Mouse (Mus musculus): Measurements from ENCODE around the gene Slc11a2.
"Not testable (repeated sequence)": the region's sequence is repeated elsewhere in the genome, so short reads cannot be mapped to it uniquely, and the experiment has no call there.

Slc11a2 gene

GRCm38 (mm10) chr15:100403318-100404000 lies 21.4 kb downstream of the Slc11a2 start:
- in situ Hi-C loops (cut with MboI, MseI), result no loop called here

DNA sequence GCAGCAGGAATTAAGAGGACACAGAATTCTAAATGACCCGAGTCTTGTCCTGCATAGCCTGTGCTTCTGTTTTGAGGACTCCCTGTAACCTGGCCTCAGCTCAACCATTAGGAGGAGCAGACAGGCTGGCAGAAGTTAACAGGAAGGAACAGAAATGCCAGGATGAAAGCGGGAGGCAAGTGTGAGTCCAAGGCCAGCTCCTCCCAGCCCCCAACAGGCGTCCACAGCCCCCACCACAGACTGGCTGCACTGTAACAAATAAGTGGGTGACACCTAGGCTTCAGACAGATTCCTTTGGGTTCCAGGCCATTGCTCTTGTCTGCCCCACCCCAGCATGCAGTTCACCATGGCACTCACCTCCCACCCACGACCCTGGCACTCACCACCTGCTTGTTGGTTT lies 22.1 kb downstream of the Slc11a2 start:
- in situ Hi-C loops (cut with MboI, MseI), result no loop called here

- in situ Hi-C loops (cut with MboI, MseI), result no loop called here
Observed at GRCm38 (mm10) chr15:100402347-100402746, 22.5 kb downstream of the Slc11a2 start.

GRCm38 (mm10) chr15:100401811-100402210 lies 23.1 kb downstream of the Slc11a2 start:
- in situ Hi-C loops (cut with MboI, MseI), result no loop called here

GRCm38 (mm10) chr15:100400592-100401250 lies 24.2 kb downstream of the Slc11a2 start:
- in situ Hi-C loops (cut with MboI, MseI), result no loop called here

- in situ Hi-C loops (cut with MboI, MseI), result no loop called here
Observed at GRCm38 (mm10) chr15:100395561-100395960, 29.3 kb downstream of the Slc11a2 start.

GRCm38 (mm10) chr15:100393016-100393415 lies 31.9 kb downstream of the Slc11a2 start:
- in situ Hi-C loops (cut with MboI, MseI), result no loop called here

- in situ Hi-C loops (cut with MboI, MseI), result no loop called here
Observed at GRCm38 (mm10) chr15:100391599-100391998, 33.3 kb downstream of the Slc11a2 start.

DNA sequence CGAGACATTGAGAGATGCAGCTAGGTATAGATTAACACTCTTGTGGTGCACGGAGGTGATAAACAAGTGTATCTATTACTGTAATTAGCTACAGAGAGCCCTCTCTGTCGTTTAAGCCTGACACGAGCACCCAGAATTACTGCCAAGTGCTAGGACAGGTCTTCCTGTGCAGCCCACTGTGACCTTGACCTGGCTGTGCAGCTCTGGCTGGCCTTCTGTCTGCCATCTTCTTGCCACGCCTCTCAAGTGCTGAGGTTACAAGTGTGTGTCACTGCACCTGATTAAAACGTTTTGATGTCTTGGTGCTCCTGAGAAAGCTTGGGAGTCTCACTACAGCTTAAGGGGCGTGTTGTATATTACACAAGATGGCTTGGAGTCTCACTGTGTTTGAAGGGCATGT lies 33.8 kb downstream of the Slc11a2 start:
- in situ Hi-C loops (cut with MboI, MseI), result no loop called here

DNA sequence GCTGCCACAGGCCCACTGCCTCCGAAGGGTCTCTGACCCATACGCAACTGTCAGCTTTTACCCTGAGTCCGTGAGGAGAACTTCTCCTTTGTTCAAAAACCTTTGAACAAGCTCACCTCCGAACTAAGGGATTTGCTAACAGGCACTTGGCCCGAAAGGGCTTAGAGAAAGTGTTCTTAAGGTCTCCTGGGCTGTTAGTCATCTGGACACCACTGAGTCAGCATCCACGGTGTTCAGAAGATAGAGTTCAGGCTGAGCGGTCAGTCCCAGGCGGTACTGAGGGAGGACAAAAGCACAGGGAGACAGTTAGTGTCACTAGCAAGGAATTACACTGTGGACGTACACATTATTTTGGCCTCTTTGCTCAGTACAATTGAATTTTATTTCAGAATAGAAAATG lies 36.0 kb downstream of the Slc11a2 start:
- in situ Hi-C loops (cut with MboI, MseI), result no loop called here

DNA sequence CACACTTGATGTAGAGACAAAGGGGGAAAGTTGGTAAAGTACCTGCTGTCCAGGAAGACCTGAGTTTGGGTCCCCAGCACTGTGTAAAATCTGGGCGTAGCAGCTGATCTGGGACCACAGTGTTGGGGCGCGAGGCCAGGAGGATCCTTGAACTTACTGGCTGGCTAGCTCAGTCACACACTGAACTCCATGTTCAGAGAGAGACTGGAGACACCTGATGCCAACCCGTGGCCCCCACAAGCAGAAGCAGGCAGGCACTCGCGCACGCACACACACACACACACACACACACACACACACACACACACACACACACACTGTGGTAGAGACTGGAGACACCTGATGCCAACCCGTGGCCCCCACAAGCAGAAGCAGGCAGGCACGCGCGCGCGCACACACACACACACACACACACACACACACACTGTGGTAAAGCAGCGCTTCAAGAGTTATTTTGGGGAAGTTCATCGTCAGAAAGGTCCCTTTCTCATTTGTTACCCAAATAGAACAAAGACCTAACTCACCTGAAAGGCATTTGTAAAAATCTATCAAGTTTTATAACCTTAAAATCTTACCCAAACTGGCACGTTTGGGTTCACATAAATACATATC lies 36.5 kb downstream of the Slc11a2 start:
- in situ Hi-C loops (cut with MboI, MseI), result no loop called here

DNA sequence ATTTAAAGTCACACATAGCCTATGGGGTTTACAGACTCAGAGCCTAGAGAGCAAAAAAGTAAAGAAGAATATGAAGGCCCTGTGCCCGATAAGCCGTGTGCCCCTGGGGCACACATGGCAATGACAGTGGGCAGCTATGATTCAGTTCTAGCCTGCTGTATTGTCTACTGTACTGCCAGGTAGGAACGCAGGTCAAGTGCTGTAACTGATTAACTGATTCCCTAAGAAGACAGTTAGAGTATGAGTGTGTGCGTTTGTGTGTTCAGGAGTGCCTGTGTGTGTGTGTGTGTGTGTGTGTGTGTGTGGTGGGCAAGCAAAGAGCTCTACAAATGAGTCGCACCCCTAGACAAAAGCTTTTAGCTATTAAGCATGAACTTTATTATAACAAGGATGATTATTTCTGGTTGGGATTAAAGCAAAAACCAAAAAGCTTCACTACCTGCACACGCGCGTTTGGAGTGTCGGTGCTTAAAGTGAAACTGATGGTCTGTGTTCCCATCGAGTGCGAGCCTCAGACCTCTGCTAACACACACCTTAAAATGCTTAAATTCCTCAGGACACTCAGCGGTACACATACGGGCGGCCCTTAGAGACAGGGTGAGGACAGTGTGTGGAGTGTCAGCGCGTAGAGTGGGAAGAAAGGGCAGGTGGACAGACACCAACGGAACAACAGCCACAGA lies 37.2 kb downstream of the Slc11a2 start:
- in situ Hi-C loops (cut with MboI, MseI), result no loop called here

DNA sequence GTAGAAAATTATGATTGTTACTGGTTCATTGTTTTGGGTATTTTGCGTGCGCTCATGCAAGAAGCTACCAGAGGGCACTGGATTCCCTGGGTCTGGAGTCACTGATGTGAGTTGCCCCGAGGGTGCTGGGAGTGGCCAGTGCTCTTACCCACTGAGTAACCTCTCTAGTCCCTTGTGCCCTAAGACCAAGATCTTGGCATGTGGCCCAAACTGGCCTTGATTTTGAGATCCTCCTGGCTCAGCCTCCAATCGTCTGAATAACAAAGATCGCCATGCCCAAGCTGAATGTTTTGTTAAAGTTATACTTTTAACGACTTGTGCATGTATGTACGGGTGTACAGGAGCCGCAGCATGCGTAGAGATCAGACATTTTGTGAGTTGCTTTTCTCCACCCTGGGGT lies 39.2 kb downstream of the Slc11a2 start:
- in situ Hi-C loops (cut with MboI, MseI), result no loop called here

DNA sequence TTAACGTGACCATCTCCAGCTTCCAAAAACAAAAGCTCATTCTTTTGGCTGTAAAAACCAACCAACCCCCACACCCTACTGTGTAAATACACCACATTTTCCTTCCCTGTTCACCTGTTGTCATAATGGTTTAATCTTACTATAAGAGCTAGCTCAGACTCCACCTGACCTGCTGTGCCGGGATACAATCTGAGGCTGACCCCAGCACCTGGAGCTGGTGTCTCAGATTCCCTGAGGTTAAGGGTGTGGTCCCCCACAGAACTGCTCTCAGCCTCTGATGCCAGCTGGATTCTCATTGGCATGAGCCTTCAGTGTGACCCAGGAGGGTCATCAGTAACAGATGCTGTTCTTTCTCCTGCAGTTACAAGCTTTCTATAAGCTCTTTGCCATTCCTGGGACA lies 44.8 kb downstream of the Slc11a2 start:
- in situ Hi-C loops (cut with MboI, MseI), result no loop called here

- in situ Hi-C loops (cut with MboI, MseI), result loop anchor here (5.0 kb wide), 1 partner anchor 47 kb away; the partner anchor contains the start of gene Mettl7a3
Observed at GRCm38 (mm10) chr15:100379658-100380057, 45.2 kb downstream of the Slc11a2 start.

DNA sequence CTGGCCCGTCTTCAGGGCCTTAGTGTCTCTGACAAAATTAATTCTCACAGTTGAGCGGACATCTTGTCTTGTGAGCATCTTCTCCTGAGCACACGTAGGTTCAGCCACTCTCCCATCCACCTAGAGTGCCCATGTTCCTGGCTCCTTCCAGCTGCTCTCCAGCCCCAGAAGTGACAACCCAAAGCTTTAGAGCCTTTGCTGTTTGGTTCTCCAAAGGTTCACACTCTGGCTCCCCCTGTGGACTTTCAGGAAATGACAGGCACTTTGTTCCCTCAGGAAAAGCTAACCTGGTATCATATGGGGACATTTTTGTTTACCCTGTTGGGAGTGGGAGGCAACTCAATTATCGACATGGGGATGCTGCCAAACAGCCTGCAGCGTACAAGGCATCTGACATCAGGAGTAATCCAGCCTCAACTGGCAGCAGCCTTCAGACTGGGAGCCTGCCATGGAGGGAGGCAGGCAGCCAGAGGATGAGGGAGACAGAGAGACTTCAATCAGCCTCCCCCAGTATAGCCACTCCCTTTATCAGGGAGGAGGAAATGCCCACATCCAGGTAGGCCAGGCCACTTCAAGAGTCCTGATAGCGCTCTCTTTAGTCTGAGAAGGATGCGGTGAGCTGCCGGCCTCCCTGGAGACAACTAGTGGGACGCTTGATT lies 46.9 kb downstream of the Slc11a2 start:
- in situ Hi-C loops (cut with MboI, MseI), result loop anchor here (5.0 kb wide), 1 partner anchor 46 kb away; the partner anchor contains the start of gene Mettl7a3

DNA sequence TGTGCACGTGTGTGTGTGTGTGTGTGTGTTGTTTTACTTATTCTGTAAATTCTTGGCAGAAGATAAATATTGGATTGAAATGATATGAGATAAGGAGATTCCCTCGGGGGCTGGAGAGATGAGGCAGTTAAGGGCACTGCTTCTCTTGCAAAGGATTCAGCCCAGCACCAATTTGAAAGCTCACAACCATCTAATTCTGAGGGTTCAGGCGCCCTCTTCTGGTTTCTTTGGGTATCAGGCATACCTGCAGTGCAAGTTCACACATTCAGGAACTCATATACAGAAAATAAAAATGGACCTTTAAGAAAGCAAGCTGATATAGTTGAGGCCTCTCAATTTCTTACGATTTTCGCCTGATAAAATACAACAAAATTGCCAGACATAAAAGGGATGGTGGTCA lies 49.8 kb downstream of the Slc11a2 start:
- in situ Hi-C loops (cut with MboI, MseI), result loop anchor here (5.0 kb wide), 1 partner anchor 43 kb away; the partner anchor contains the start of gene Mettl7a3

DNA sequence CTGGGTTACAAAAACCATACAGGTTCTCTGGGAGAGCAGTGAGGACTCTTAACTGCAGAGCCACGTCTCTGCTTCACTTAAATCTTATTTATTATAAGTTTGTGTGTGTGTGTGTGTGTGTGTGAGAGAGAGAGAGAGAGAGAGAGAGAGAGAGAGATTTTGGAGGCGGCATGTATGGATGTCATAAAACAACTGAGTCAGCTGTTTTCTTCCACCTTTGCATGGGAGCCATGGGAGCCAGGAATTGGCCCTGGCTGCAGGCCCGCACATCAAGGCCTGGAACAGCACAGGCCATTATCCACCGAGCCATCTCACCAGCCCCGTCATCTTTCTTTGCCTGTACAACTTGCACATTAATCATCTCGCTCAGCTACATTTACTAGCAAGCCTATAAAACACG lies 57.8 kb downstream of the Slc11a2 start:
- in situ Hi-C loops (cut with MboI, MseI), result no loop called here

GRCm38 (mm10) chr15:100365967-100366366 lies 58.9 kb downstream of the Slc11a2 start:
- in situ Hi-C loops (cut with MboI, MseI), result not testable (repeated sequence)

DNA sequence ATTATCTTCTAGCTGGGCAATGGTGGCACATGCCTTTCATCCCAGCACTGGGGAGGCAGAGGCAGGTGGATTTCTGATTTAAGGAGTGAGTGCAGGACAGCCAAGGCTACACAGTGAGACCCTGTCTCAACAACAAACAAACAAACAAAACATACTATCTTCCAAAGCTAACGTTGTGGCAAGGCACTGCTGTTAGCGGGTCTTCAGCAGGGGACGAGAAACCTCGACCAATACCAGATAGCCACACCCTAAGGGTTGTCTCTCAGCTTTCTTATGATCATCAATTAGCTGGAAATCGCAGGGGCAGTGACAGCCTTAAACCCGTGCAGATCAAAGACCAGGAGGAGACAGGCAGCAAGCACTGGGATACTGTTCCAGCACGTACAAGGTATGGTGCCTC lies 60.6 kb downstream of the Slc11a2 start, which contains the start of gene Higd1c:
Gene Higd1c (plus strand): TSS at position 301 of the 400 bp plus-strand sequence.
- in situ Hi-C loops (cut with MboI, MseI), result no loop called here

DNA sequence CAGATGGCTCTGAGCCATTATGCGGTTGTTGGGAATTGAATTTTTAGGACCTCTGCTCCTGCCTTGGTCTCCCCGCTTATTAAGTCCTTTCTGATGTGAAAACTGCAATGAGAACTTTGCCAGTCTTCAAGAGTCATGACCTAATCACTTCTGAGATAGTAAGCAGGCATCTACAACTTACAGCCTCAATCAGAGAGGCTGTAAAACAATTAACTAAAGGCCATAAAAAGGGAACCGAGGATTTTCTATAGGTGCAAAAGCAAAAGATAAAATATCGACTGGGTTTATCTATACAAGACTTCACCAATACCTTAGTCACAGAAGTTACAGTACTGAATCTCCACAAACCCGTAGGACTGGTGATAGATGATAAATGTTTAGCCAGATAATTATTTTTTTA lies 69.0 kb downstream of the Slc11a2 start:
- in situ Hi-C loops (cut with MboI, MseI), result no loop called here

GRCm38 (mm10) chr15:100353399-100353798 lies 71.5 kb downstream of the Slc11a2 start:
- in situ Hi-C loops (cut with MboI, MseI), result not testable (repeated sequence)
